Comparison of ENCODE assay signal across 8 mouse cellular contexts in genomic region chr17:27907512-27908205, GRCm38 (mm10). TPM values are rescaled to one million over a fixed set of nuclear protein-coding genes. Genes with fewer than 3 reads are reported as not detected.
DNase-seq lines count a peak whose midpoint lies in the region; ATAC-seq lines count a peak whose summit lies in the region.

No protein-coding gene starts in this region.

- H3K4me2 ChIP-seq in hindbrain, embryonic 14.5 days (replicated peaks), result peak overlapping the region; percentile 92

- H3K4me3 ChIP-seq in hindbrain, embryonic 14.5 days (replicated peaks; ENCODE audit: low read length), result peak overlapping the region; percentile 91

- no peaks in the 10 kb centered on the region for H3K27me3 ChIP-seq in hindbrain, embryonic 14.5 days (ENCODE audit: control insufficient read depth, insufficient read depth, low read length)

- peak; percentile 98 for DNase-seq in NIH3T3 (ENCODE audit: low read depth)
- DNase-seq in cerebellum, postnatal 14 days, result peak; percentile 95 to 97
- peak; percentile 96 for DNase-seq in frontal cortex, postnatal 25 days (ENCODE audit: low spot score in 2 of 2)
- DNase-seq in hindbrain, embryonic 14.5 days (ENCODE audit: low spot score), result peak; percentile 98
- peak; percentile 93 to 97 for DNase-seq in layer of hippocampus, postnatal 36 days
- DNase-seq in lung, postnatal 36 days, result peak; percentile 96
- peak; percentile 95 for DNase-seq in retina, postnatal 1 day
- peak; percentile 90 to 95 for DNase-seq in urinary bladder, adult 18-20 months (ENCODE audit: low spot score in 2 of 2)

- ATAC-seq in hindbrain, embryonic 14.5 days (ENCODE audit: low FRiP score), result peak; percentile 58

- H3K4me1 ChIP-seq in hindbrain, embryonic 14.5 days (replicated peaks; ENCODE audit: control insufficient read depth, insufficient read depth, low read length), result peaks cover 28% of the 10 kb centered on the region

- no peaks in the 10 kb centered on the region for H3K9me3 ChIP-seq in hindbrain, embryonic 14.5 days (ENCODE audit: control insufficient read depth, low read length)

- H3K27ac ChIP-seq in hindbrain, embryonic 14.5 days, result peak overlapping the region; percentile 58; the same call in 1 of the 2 replicates

- H3K36me3 ChIP-seq in hindbrain, embryonic 14.5 days (replicated peaks; ENCODE audit: control insufficient read depth, insufficient read depth), result peaks cover 21% of the 10 kb centered on the region

- peak overlapping the region; percentile 89 for H3K9ac ChIP-seq in hindbrain, embryonic 14.5 days

- whole genome bisulfite sequencing in hindbrain, embryonic 14.5 days, result under 1% methylated on average over 45 of the region's 45 CpGs

RNA-seq across cellular contexts. Expression of gene Anks1, which starts 1.4 kb away (rescaled TPM):
- polyA plus RNA-seq in hindbrain, embryonic 14.5 days (2014; fragmentation: Nextera tagmentation; extraction: Ambion mirVana), result 62.3 and 69.0 TPM in 2 replicates
- total RNA-seq in layer of hippocampus, postnatal 36 days (2021), result 10 to 100 TPM; 39.9 to 40.4 TPM

RNA-seq across cellular contexts. Expression of gene Taf11, which starts 2.0 kb away (rescaled TPM):
- polyA plus RNA-seq in hindbrain, embryonic 14.5 days (2014; fragmentation: Nextera tagmentation; extraction: Ambion mirVana), result 47.4 and 51.8 TPM in 2 replicates
- total RNA-seq in layer of hippocampus, postnatal 36 days (2021), result 10 to 100 TPM; 34.6 to 37.4 TPM

RNA-seq across cellular contexts. Expression of gene Uhrf1bp1, which starts 51.4 kb away (rescaled TPM):
- 8.2 and 8.9 TPM in 2 replicates for polyA plus RNA-seq in hindbrain, embryonic 14.5 days (2014; fragmentation: Nextera tagmentation; extraction: Ambion mirVana)
- 10 to 100 TPM; 14.5 to 16.9 TPM for total RNA-seq in layer of hippocampus, postnatal 36 days (2021)

Comparison
In these comparisons a context has a peak if more than half of its experiments do, and no peak if none do; other contexts are left out.
1. Peak in every context shown above with its lines: DNase-seq, ATAC-seq, H3K4me3 ChIP-seq and H3K27ac ChIP-seq.